Mouse (Mus musculus) right cerebral cortex, postnatal 10 days (tissue): ENCODE data around the gene Exph5.

Experiments used
- DNase-seq, 2 experiments: peaks; one replicate each; pipeline ENCODE4 v3.0.0; 2021; ENCODE audit warnings: low spot score in 2 of 2

Gene Exph5

GRCm38 (mm10) chr9:53301269-53301720 is at the start of gene Exph5:
TSS of gene Exph5 (plus strand) at chr9:53301670.
- DNase-seq, result peak; percentile 55

- DNase-seq, result peak; percentile 84 to 88
Measured at GRCm38 (mm10) chr9:53254368-53254767, 47.1 kb upstream of the Exph5 start.

DNA sequence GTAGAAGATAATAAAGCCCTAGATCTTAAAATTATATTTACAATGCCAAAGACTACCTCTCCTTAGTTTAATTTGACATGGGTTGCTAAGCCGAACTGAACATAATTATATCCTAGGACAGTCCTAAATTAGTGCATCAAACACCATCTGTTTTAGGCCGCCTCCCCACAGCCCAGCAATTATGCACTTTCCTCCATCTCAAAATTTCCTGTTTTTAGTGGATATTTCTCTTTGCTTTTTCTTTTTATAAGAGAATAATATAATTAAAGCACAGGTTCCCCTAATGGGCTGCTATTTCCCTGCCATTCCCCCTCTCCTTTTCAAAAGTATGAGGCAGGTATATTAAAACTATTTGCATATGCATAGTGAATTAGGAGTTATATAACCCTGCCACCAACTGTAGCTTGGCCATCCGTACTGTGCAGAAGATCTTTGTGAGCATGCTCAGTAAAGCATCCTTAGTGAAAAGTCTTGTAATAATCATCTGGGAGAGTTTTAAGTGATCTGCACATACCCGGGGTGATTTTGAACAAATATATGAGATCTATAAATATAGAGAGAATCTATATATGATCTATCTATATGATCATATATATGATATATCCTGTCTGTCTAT is 44.7 kb upstream of the Exph5 start:
- DNase-seq, result no peak

GRCm38 (mm10) chr9:53257772-53258171 is 43.7 kb upstream of the Exph5 start:
- DNase-seq, result peak in 1 of 2 experiments; percentile 32

GRCm38 (mm10) chr9:53258199-53258598 is 43.3 kb upstream of the Exph5 start:
- DNase-seq, result no peak

GRCm38 (mm10) chr9:53264387-53264786 is 37.1 kb upstream of the Exph5 start:
- DNase-seq, result no peak

DNA sequence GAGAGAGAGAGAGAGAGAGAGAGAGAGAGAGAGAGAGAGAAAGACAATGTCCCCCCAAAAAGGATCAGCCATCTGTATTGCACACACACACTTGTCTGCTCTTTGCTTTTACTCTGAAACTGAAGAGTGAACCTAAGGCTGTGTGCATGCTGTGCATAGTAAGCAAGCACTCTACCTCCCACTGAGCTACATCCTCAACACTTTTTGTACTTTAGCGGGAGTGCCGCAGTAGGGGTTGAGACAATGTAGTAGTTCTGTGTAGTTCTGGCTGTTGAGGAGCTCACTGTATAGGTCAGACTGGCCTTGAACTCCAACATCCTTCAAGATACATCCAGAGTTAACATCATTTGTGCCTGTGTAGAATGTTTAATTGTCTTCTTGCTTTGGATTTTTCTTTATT is 35.9 kb upstream of the Exph5 start:
- DNase-seq, result no peak

DNA sequence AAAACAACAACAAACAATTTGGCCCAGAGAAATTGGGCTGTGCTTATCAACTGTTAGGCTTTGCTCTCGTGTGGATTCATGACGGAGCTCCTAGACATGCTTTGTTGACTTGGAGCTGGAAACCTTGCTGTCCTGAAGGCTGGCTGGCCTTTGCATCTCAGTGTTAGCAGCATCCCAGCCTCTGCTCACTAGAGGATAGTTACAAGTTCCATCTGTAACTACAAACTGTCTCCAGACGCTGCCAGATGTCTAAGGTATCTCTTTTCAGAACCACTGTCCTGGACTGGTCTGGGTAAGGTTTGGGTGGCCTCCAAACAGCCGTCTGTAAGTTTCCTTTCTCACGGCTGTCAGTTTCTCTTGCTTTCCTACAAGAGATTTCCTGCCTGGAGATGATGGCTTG is 33.4 kb upstream of the Exph5 start:
- DNase-seq, result no peak

DNA sequence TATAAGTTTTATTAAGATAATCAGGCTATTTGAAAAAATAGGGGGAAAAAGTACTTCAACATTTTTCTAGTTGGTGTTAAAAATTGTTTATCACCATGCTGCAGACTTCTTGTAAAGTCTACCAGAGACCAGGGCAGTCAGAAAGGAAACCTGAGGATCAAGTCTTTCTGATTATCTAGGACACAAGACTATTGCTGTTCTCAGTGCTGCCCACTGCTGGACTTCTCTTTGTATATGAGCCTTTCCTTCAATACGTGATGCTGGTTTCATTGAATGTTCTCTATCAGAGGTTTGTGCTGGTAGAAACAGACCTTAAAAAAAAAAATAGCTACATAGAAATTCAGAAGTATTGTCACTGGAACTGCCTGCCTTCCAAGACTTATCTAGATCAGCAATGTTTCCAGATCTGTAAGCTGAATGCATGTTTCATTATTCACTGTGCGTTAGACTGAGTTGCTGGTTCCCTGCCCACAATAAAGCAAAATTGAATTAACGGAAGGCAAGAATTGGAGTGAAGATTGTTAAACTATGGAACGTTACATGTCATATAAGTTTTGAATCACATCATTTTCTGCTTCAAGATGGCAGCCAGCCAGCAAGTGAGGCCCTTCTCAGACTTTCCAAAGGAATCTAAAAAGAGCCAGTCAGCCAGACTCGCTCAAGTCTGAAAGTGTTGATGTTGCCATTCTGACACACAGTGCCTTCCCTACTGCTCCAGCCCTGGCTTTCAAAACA is 32.6 kb upstream of the Exph5 start:
- DNase-seq, result peak; percentile 32 to 36

GRCm38 (mm10) chr9:53269466-53269755 is 32.1 kb upstream of the Exph5 start:
- no peak for DNase-seq

- no peak for DNase-seq
Measured at GRCm38 (mm10) chr9:53271281-53272022, 30.0 kb upstream of the Exph5 start.

GRCm38 (mm10) chr9:53272207-53272606 is 29.3 kb upstream of the Exph5 start:
- no peak for DNase-seq

DNA sequence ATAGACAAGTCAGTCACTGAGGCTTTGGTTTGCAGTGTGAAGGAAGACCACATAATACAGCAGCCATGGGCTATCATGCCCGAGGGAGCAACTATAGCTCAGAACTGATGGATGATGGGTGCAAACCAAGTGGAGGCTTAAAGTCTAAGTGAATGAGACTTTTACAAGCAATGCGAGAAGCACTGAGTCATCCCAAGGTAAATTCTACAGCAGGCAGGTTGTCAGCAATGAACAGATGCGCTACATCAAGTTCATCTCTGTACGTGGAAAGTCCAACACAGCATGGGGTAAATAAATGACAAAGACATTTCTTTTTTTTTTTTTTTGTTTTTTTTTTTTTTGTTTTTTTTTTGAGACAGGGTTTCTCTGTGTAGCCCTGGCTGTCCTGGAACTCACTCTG is 28.8 kb upstream of the Exph5 start:
- DNase-seq, result no peak

GRCm38 (mm10) chr9:53276381-53276780 is 25.1 kb upstream of the Exph5 start:
- no peak for DNase-seq

DNA sequence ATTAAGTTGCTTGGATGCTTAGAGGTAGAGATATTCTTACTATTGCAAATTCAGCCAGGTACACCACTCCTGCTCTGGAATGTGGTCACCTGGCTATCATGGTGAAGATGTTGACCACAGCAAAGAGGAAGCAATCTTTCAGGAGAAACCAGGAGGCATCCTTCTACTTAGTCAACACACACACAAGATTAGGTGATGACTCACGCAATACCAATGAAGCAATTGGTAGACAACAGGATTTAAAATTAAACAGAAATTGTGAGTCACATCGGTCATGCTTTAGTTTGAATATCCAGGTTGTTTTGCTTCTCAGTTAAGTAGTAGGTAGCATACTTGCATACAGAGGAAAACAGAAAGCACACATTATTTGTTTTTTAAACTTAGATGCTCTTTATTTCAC is 22.5 kb upstream of the Exph5 start:
- DNase-seq, result no peak

- DNase-seq, result no peak
Measured at GRCm38 (mm10) chr9:53286793-53287192, 14.7 kb upstream of the Exph5 start.

- no peak for DNase-seq
Measured at GRCm38 (mm10) chr9:53290006-53290405, 11.5 kb upstream of the Exph5 start.

DNA sequence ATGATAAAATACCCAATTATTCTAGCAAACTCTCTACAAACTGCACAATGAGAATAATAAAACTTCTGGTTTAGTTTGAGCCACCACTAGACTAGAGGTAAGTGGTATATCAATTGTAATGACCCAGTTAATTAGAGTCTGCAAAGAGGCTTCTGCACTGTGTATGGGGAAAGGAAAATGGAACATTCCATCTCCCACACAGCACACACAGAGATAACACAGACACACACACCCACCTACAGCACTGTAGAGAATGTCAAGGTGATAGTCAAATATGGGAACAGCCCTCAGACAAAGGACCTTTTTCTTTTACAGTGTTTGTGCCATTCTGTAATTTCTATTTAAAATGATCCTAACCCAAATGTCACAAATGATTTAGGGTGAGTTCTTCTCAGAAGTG is 8.6 kb upstream of the Exph5 start:
- no peak for DNase-seq

- DNase-seq, result no peak
Measured at GRCm38 (mm10) chr9:53301801-53302311, 386 bp downstream of the Exph5 start.

DNA sequence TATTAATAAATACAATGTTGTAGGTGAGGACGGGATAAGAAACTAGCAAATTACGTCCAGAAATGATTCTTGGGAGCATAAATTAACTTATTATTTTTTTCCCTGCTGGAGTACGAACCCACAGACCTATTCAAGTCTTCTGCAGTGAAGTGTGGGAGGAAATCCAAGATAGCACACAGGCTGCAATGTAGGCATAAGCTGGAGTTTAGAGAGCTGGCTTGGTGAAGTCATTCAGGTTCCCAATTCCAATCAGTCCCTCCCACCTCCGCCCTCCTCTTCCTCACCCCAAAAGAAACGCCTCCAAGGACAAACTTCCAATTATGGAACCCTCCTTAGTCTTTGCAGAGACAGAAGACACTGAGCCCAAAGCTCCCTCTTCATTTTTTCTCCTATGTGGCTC is 945 bp downstream of the Exph5 start:
- no peak for DNase-seq

GRCm38 (mm10) chr9:53307904-53308303 is 6.4 kb downstream of the Exph5 start:
- DNase-seq, result no peak

DNA sequence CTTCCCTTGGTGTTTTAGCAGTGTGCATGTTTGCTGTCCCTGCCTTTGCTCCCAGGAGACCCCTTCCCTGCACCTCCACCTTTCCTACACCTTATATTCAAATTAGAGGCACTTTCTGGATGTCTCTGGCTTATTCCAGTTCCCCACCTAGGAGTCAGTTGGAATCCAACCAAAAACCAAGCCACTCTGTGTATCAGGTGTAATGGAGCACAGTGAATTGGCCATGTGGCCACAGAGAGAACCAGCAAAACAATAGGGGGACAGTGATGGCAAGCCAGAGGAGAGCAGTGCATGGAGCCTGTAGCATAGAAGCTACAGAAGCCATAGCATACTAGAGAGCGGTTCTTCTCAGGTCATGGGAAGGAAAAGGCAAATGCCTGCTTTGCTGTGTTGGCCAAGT is 11.5 kb downstream of the Exph5 start:
- DNase-seq, result no peak
